Mouse (Mus musculus): Measurements from ENCODE around the gene Ptpn22. TPM values are rescaled to one million over a fixed set of nuclear protein-coding genes. Genes with fewer than 3 reads are reported as not detected.

Gene Ptpn22
- polyA plus RNA-seq, 1 experiment from 2014 or later = 0.99 TPM

DNA sequence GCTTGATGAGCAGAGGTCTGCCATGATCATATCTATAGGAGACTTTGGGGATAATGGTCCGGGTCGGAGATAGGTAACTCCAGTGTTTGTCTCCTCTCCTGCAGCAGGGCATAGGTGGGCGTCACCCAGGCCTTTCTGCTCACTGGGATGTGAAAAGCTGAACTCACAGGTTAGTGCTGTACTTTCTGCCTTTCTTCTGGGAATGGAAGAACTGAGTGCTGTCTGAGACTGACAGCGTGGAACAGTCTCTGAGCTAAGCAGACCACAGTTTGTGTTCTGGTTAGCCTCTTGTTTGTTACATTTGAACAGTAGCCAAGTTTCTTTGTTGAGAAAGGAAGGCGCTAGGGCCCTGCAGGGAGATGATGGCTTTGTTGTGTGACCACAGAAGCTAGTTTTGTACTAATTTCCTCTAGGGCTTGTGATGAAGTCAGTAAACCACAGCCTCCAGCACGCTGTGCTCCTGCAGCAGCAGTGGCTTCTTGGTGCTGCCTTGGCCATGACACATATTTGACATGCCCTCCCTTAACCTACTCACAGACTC is 326 bp downstream of the Ptpn22 start:
- no peaks in the 10 kb centered on the region for H3K36me3 ChIP-seq (ENCODE audit: control insufficient read depth, insufficient read depth, low read length)
- H3K9ac ChIP-seq (ENCODE audit: low read length) = no peak overlapping the region; the same call in 1 of the 2 replicates
- H3K4me2 ChIP-seq (ENCODE audit: low read length) = no peak overlapping the region
- H3K9me3 ChIP-seq (ENCODE audit: control insufficient read depth, low read length) = no peaks in the 10 kb centered on the region
- WGBS = 61% methylated on average over 6 of the region's 6 CpGs
- no peaks in the 10 kb centered on the region for H3K27me3 ChIP-seq (ENCODE audit: control insufficient read depth, insufficient read depth, low read length)
- H3K4me1 ChIP-seq (ENCODE audit: control insufficient read depth in 2 of 2, insufficient read depth in 2 of 2, low read length in 2 of 2) = peaks cover 6 to 8% of the 10 kb centered on the region in 2 experiments; a peak in 2 of 4 replicates
- H3K27ac ChIP-seq (replicated peaks in 1 of 2; ENCODE audit: control insufficient read depth in 1 of 2, insufficient read depth in 1 of 2, low read depth in 2 of 2, low read length in 2 of 2) = 0 out of 4 replicates have a peak overlapping the region, but pooled peaks have one; percentile 1 to 19
- no peak for ATAC-seq (ENCODE audit: insufficient number of reproducible peaks, insufficient read depth, low FRiP score, low read depth)
- no peak overlapping the region for H3K4me3 ChIP-seq (ENCODE audit: control insufficient read depth in 1 of 2, insufficient read depth in 1 of 2, low read depth in 1 of 2, low read length in 2 of 2)

DNA sequence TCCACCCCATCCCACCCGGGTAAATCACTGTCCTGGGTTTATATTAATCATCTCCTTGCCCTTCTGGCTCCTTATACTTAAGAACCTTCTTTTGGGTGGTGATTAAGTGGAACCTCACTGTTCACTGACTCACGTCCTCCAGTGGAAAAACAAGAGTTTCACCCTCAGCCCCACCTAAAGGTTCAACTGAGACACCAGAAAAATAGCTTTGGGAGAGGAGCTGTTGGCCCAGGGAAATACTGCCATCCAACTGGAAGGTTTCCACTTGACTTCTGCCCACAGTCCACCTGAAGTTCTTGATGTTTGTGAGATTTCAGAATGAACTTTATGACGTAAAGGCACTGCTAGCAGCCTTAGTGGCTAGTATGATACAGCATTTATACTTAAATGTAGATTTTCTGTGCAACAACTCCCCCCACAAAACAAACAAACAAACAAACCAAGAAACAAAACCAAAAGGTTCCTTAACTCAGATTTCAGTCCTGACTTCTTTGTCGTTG is 3.2 kb downstream of the Ptpn22 start:
- Histone ChIP-seq H3K36me3 (ENCODE audit: control insufficient read depth, insufficient read depth, low read length) (no peaks in the 10 kb centered on the region), H3K27me3 (ENCODE audit: control insufficient read depth, insufficient read depth, low read length) (no peaks in the 10 kb centered on the region), H3K27ac (replicated peaks in 1 of 2; ENCODE audit: control insufficient read depth in 1 of 2, insufficient read depth in 1 of 2, low read depth in 2 of 2, low read length in 2 of 2) (no peak overlapping the region), H3K4me2 (ENCODE audit: low read length) (no peak overlapping the region), H3K4me1 (ENCODE audit: control insufficient read depth in 2 of 2, insufficient read depth in 2 of 2, low read length in 2 of 2) (peaks cover 6 to 8% of the 10 kb centered on the region in 2 experiments; a peak in 2 of 4 replicates), H3K9ac (ENCODE audit: low read length) (no peak overlapping the region), H3K4me3 (ENCODE audit: control insufficient read depth in 1 of 2, insufficient read depth in 1 of 2, low read depth in 1 of 2, low read length in 2 of 2) (no peak overlapping the region), H3K9me3 (ENCODE audit: control insufficient read depth, low read length) (no peaks in the 10 kb centered on the region)
- WGBS = 76% methylated on average over 4 of the region's 4 CpGs
- no peak for ATAC-seq (ENCODE audit: insufficient number of reproducible peaks, insufficient read depth, low FRiP score, low read depth)

- Histone ChIP-seq H3K4me2 (ENCODE audit: low read length) (no peak overlapping the region), H3K27ac (replicated peaks in 1 of 2; ENCODE audit: control insufficient read depth in 1 of 2, insufficient read depth in 1 of 2, low read depth in 2 of 2, low read length in 2 of 2) (no peak overlapping the region), H3K36me3 (ENCODE audit: control insufficient read depth, insufficient read depth, low read length) (no peaks in the 10 kb centered on the region), H3K9ac (ENCODE audit: low read length) (no peak overlapping the region), H3K4me3 (ENCODE audit: control insufficient read depth in 1 of 2, insufficient read depth in 1 of 2, low read depth in 1 of 2, low read length in 2 of 2) (no peak overlapping the region), H3K9me3 (ENCODE audit: control insufficient read depth, low read length) (no peaks in the 10 kb centered on the region), H3K4me1 (ENCODE audit: control insufficient read depth in 2 of 2, insufficient read depth in 2 of 2, low read length in 2 of 2) (peaks cover 6 to 8% of the 10 kb centered on the region in 2 experiments; a peak in 2 of 4 replicates), H3K27me3 (ENCODE audit: control insufficient read depth, insufficient read depth, low read length) (no peaks in the 10 kb centered on the region)
- 91% methylated on average over 6 of the region's 6 CpGs for WGBS
- ATAC-seq (ENCODE audit: insufficient number of reproducible peaks, insufficient read depth, low FRiP score, low read depth) = no peak
Observed at GRCm38 (mm10) chr3:103864200-103864599, 4.6 kb downstream of the Ptpn22 start.

DNA sequence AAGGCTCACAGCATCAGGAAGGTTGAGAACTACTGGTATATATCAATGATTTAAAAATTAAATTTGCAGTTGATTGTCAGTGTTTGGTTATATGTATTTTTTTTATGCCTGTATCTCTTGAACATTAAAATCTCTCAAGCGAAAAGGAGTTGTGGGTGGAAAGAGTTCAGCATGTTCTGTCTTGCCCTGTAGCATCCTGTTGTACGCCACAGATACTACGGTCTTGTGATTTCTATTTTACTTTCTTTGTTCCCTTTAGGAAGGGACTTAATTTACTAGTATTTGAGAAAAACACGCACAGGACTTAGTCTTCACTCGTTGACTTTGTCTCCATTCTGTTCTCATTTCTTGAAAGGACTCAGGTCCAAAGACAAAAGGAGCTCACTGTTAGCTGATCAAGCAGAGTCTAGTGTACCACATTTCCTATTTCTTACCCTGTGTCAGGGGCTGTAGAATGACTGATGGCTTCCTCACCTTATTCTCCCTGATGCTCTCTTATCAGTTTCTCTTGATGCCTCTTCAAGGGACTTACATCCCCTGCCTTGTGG is 7.9 kb downstream of the Ptpn22 start:
- Histone ChIP-seq H3K4me2 (ENCODE audit: low read length) (no peak overlapping the region), H3K27me3 (ENCODE audit: control insufficient read depth, insufficient read depth, low read length) (no peaks in the 10 kb centered on the region), H3K36me3 (ENCODE audit: control insufficient read depth, insufficient read depth, low read length) (no peaks in the 10 kb centered on the region), H3K27ac (replicated peaks in 1 of 2; ENCODE audit: control insufficient read depth in 1 of 2, insufficient read depth in 1 of 2, low read depth in 2 of 2, low read length in 2 of 2) (no peak overlapping the region), H3K9me3 (ENCODE audit: control insufficient read depth, low read length) (no peaks in the 10 kb centered on the region), H3K9ac (ENCODE audit: low read length) (no peak overlapping the region), H3K4me3 (ENCODE audit: control insufficient read depth in 1 of 2, insufficient read depth in 1 of 2, low read depth in 1 of 2, low read length in 2 of 2) (no peak overlapping the region), H3K4me1 (ENCODE audit: control insufficient read depth in 2 of 2, insufficient read depth in 2 of 2, low read length in 2 of 2) (no peaks in the 10 kb centered on the region)
- 85% methylated on average over 5 of the region's 5 CpGs for WGBS
- no peak for ATAC-seq (ENCODE audit: insufficient number of reproducible peaks, insufficient read depth, low FRiP score, low read depth)

GRCm38 (mm10) chr3:103868008-103868407 is 8.4 kb downstream of the Ptpn22 start:
- H3K9ac ChIP-seq (ENCODE audit: low read length) = no peak overlapping the region
- WGBS = 69% methylated on average over 4 of the region's 4 CpGs
- H3K27me3 ChIP-seq (ENCODE audit: control insufficient read depth, insufficient read depth, low read length) = no peaks in the 10 kb centered on the region
- H3K4me3 ChIP-seq (ENCODE audit: control insufficient read depth in 1 of 2, insufficient read depth in 1 of 2, low read depth in 1 of 2, low read length in 2 of 2) = no peak overlapping the region
- H3K27ac ChIP-seq (replicated peaks in 1 of 2; ENCODE audit: control insufficient read depth in 1 of 2, insufficient read depth in 1 of 2, low read depth in 2 of 2, low read length in 2 of 2) = no peak overlapping the region
- no peaks in the 10 kb centered on the region for H3K36me3 ChIP-seq (ENCODE audit: control insufficient read depth, insufficient read depth, low read length)
- no peak overlapping the region for H3K4me2 ChIP-seq (ENCODE audit: low read length)
- ATAC-seq (ENCODE audit: insufficient number of reproducible peaks, insufficient read depth, low FRiP score, low read depth) = no peak
- no peaks in the 10 kb centered on the region for H3K9me3 ChIP-seq (ENCODE audit: control insufficient read depth, low read length)
- H3K4me1 ChIP-seq (ENCODE audit: control insufficient read depth in 2 of 2, insufficient read depth in 2 of 2, low read length in 2 of 2) = no peaks in the 10 kb centered on the region

DNA sequence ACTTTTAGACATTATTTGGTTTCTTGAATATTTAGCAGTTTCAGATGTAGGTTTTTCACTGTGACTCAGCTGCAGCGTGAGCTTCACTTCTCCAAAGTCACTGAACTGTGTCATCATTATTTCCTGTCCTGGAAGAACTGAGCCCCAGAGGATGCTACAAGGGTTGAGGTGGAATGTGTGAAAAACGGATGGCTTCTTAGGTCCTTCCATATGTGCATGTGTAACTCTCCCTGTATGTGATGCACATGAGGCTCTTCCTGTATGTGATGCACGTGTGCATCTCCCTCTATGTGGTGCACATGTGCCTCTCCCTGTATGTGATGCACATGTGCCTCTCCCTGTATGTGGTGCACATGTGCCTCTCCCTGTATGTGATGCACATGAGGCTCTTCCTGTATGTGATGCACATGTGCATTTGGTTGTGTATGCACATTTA is 13.1 kb downstream of the Ptpn22 start:
- no peak overlapping the region for H3K4me3 ChIP-seq (ENCODE audit: control insufficient read depth in 1 of 2, insufficient read depth in 1 of 2, low read depth in 1 of 2, low read length in 2 of 2)
- no peaks in the 10 kb centered on the region for H3K4me1 ChIP-seq (ENCODE audit: control insufficient read depth in 2 of 2, insufficient read depth in 2 of 2, low read length in 2 of 2)
- H3K27me3 ChIP-seq (ENCODE audit: control insufficient read depth, insufficient read depth, low read length) = no peaks in the 10 kb centered on the region
- no peak overlapping the region for H3K27ac ChIP-seq (replicated peaks in 1 of 2; ENCODE audit: control insufficient read depth in 1 of 2, insufficient read depth in 1 of 2, low read depth in 2 of 2, low read length in 2 of 2)
- no peak overlapping the region for H3K4me2 ChIP-seq (ENCODE audit: low read length)
- no peak overlapping the region for H3K9ac ChIP-seq (ENCODE audit: low read length)
- 60% methylated on average over 3 of the region's 3 CpGs for WGBS
- no peaks in the 10 kb centered on the region for H3K36me3 ChIP-seq (ENCODE audit: control insufficient read depth, insufficient read depth, low read length)
- H3K9me3 ChIP-seq (ENCODE audit: control insufficient read depth, low read length) = no peaks in the 10 kb centered on the region
- ATAC-seq (ENCODE audit: insufficient number of reproducible peaks, insufficient read depth, low FRiP score, low read depth) = no peak

DNA sequence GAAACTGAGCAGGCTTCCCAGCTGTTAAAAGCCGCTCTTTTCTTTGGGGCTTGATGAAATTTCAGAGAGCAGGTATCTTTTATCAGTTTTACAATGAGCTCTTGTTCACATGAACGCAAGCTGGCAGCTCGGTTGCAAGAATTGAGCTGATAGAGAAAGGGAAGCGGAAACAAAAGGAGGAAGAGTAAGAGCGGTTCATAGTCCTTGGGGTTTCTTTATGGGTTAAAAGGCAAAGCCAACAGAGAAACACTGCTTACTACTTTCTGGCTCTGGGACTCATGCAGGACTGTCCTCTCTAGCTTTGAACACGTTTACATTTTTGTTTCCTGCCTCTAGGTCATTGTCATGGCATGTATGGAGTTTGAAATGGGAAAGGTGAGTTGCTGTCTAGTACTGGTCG is 14.7 kb downstream of the Ptpn22 start:
- Histone ChIP-seq H3K4me2 (ENCODE audit: low read length) (no peak overlapping the region), H3K9ac (ENCODE audit: low read length) (no peak overlapping the region), H3K27ac (replicated peaks in 1 of 2; ENCODE audit: control insufficient read depth in 1 of 2, insufficient read depth in 1 of 2, low read depth in 2 of 2, low read length in 2 of 2) (no peak overlapping the region), H3K36me3 (ENCODE audit: control insufficient read depth, insufficient read depth, low read length) (no peaks in the 10 kb centered on the region), H3K4me3 (ENCODE audit: control insufficient read depth in 1 of 2, insufficient read depth in 1 of 2, low read depth in 1 of 2, low read length in 2 of 2) (no peak overlapping the region), H3K27me3 (ENCODE audit: control insufficient read depth, insufficient read depth, low read length) (no peaks in the 10 kb centered on the region), H3K4me1 (ENCODE audit: control insufficient read depth in 2 of 2, insufficient read depth in 2 of 2, low read length in 2 of 2) (no peaks in the 10 kb centered on the region), H3K9me3 (ENCODE audit: control insufficient read depth, low read length) (no peaks in the 10 kb centered on the region)
- no peak for ATAC-seq (ENCODE audit: insufficient number of reproducible peaks, insufficient read depth, low FRiP score, low read depth)
- WGBS = 44% methylated on average over 7 of the region's 7 CpGs

DNA sequence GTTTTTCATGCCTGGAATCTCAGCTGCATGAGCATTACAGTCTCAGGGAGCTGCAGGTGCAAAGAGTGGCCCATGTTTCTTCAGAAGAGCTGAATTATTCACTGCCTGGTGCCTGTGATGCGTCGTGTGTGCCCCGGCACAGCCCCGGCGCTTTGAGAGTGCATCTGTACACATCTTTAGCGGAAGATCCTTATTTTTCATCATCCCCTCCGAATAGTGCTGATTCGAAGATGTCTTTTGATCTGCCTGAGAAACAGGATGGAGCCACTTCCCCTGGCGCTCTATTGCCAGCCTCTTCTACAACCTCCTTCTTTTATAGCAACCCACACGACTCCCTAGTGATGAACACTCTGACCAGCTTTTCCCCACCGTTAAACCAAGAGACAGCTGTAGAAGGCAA is 26.4 kb downstream of the Ptpn22 start:
- H3K4me2 ChIP-seq (ENCODE audit: low read length) = no peak overlapping the region
- H3K9me3 ChIP-seq (ENCODE audit: control insufficient read depth, low read length) = no peaks in the 10 kb centered on the region
- peaks cover 0 to under 1% of the 10 kb centered on the region in 2 experiments; a peak in 1 of 4 replicates for H3K4me1 ChIP-seq (ENCODE audit: control insufficient read depth in 2 of 2, insufficient read depth in 2 of 2, low read length in 2 of 2)
- H3K9ac ChIP-seq (ENCODE audit: low read length) = no peak overlapping the region
- 77% methylated on average over 11 of the region's 11 CpGs for WGBS
- ATAC-seq (ENCODE audit: insufficient number of reproducible peaks, insufficient read depth, low FRiP score, low read depth) = no peak
- H3K27ac ChIP-seq (replicated peaks in 1 of 2; ENCODE audit: control insufficient read depth in 1 of 2, insufficient read depth in 1 of 2, low read depth in 2 of 2, low read length in 2 of 2) = no peak overlapping the region
- H3K4me3 ChIP-seq (ENCODE audit: control insufficient read depth in 1 of 2, insufficient read depth in 1 of 2, low read depth in 1 of 2, low read length in 2 of 2) = no peak overlapping the region
- no peaks in the 10 kb centered on the region for H3K36me3 ChIP-seq (ENCODE audit: control insufficient read depth, insufficient read depth, low read length)
- H3K27me3 ChIP-seq (ENCODE audit: control insufficient read depth, insufficient read depth, low read length) = no peaks in the 10 kb centered on the region

All from heart, embryonic 14.5 days (tissue).